Mouse (Mus musculus) thymus, adult 2 months (tissue): Measurements from ENCODE around the gene Tead4.

Experiments
- CTCF ChIP-seq: fragments of 200-500 bp; IDR thresholded peaks from 2 replicates; pipeline ENCODE4 v1.5.1; 2012; ENCODE audit warnings: mild to moderate bottlenecking, control low read depth, low read length, moderate library complexity, borderline replicate concordance; ENCODE audit not compliant: control insufficient read depth, poor library complexity, insufficient read depth; ENCODE audit errors: extremely low read depth
- POLR2A ChIP-seq: fragments of 200-500 bp; IDR thresholded peaks from 2 replicates; pipeline ENCODE4 v1.6.1; 2012; ENCODE audit warnings: mild to moderate bottlenecking, low read length, control low read depth, moderate library complexity; ENCODE audit not compliant: control insufficient read depth, poor library complexity, insufficient read depth; ENCODE audit errors: extremely low read depth

DNA sequence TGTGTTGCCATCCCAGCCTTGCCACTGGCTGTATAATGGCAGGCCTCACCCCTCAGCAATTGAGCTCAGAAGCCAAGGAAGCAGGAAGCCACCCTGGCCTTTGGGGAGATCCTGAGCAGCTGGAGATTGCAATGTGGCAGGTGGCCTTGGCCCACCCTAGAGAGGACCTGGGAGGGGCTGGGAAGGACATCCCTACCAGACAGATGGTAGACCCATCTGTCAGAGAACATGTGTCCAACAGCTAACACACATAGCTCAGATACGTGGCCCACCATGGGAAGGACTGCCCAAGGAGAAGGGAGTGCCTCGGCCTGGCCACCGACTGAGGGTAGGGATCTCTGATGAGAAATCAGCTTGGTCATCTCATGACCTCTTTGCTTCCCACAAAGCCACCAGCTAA is 41.4 kb downstream of the Tead4 start:
- TF ChIP-seq CTCF (no peak), POLR2A (no peak)
